Mouse (Mus musculus): ENCODE measurements around the gene Cdyl.

GRCm38 (mm10) chr13:35717658-35718057, 58.0 kb downstream of the Cdyl start:
- TF ChIP-seq CTCF (IDR thresholded peaks at IDR 0.05; ENCODE audit: control insufficient read depth, insufficient read depth, insufficient replicate concordance, low read depth, low read length), result no peak
- TF ChIP-seq POLR2A (IDR thresholded peaks at IDR 0.05; ENCODE audit: control insufficient read depth, low read depth, low read length), result no peak

Measured in testis, adult 2 months (tissue).